Mouse (Mus musculus) left cerebral cortex, adult 8-10 months (tissue): ENCODE measurements around the gene Klk1b5. TPM values are rescaled to one million over a fixed set of nuclear protein-coding genes. Genes with fewer than 3 reads are reported as not detected.

ENCODE experiments used
- DNase-seq, 2 experiments: peaks; one replicate each; pipeline ENCODE4 v3.0.0; 2022; ENCODE audit warnings: low spot score in 2 of 2
- total RNA-seq, 4 experiments: library from RNA; stranded (reverse); gene quantifications; 2 replicates each; pipeline ENCODE4 v1.2.4; 2022

Klk1b5 gene
- total RNA-seq, 4 experiments from 2014 or later = not detected

- DNase-seq = no peak
Measured at GRCm38 (mm10) chr7:44253023-44253616, 37.4 kb downstream of the Klk1b5 start.

GRCm38 (mm10) chr7:44254930-44255329 lies 39.2 kb downstream of the Klk1b5 start:
- no peak for DNase-seq

GRCm38 (mm10) chr7:44257278-44257677 lies 41.5 kb downstream of the Klk1b5 start, which contains the start of gene Acp4:
Gene Acp4, minus strand, starts transcription at chr7:44257378.
- DNase-seq = no peak

GRCm38 (mm10) chr7:44260410-44260809 lies 44.7 kb downstream of the Klk1b5 start:
- DNase-seq = no peak

- no peak for DNase-seq
Measured at GRCm38 (mm10) chr7:44261147-44261546, 45.4 kb downstream of the Klk1b5 start, which contains the start of gene Gm15517. Gene Gm15517, plus strand, starts transcription at chr7:44261447.

- peak; percentile 84 to 99 for DNase-seq
Measured at GRCm38 (mm10) chr7:44262791-44263643, 47.3 kb downstream of the Klk1b5 start.

- DNase-seq = no peak
Measured at GRCm38 (mm10) chr7:44268117-44268516, 52.4 kb downstream of the Klk1b5 start.

GRCm38 (mm10) chr7:44269397-44269796 lies 53.7 kb downstream of the Klk1b5 start:
- DNase-seq = no peak

Other genes with a start within 250 kb of the Klk1b5 start
- gene Klk1b1, start 249.2 kb upstream of the Klk1b5 start, total RNA-seq = not detected
- gene Klk1b9, start 239.9 kb upstream of the Klk1b5 start, total RNA-seq = not detected
- gene Klk1b11, start 220.1 kb upstream of the Klk1b5 start, total RNA-seq = not detected
- not detected for gene Klk1b26, start 203.8 kb upstream of the Klk1b5 start, total RNA-seq
- not detected for gene Klk1b27, start 163.7 kb upstream of the Klk1b5 start, total RNA-seq
- gene Klk1b21, start 113.6 kb upstream of the Klk1b5 start, total RNA-seq = not detected
- not detected for gene Klk1b22, start 103.3 kb upstream of the Klk1b5 start, total RNA-seq
- not detected for gene Klk1b16, start 79.2 kb upstream of the Klk1b5 start, total RNA-seq
- gene Klk1b24, start 27.7 kb upstream of the Klk1b5 start, total RNA-seq = not detected
- gene Klk1b3, start 17.8 kb upstream of the Klk1b5 start, total RNA-seq = not detected
- gene Klk1b4, start 8.5 kb upstream of the Klk1b5 start, total RNA-seq = not detected
- not detected for gene Klk1, start 9.4 kb downstream of the Klk1b5 start, total RNA-seq
- not detected for gene Gm36864, start 20.2 kb downstream of the Klk1b5 start, total RNA-seq
- 1 to 10 TPM in 3 of 4 experiments, under 1 TPM in 1; 0.87 to 1.8 (median 1.4) TPM for gene 1700028J19Rik, start 30.8 kb downstream of the Klk1b5 start, total RNA-seq
- gene 2410002F23Rik, start 30.8 kb downstream of the Klk1b5 start, total RNA-seq = 10 to 100 TPM; 81.6 to 96.2 (median 87.1) TPM
- gene Acp4, start 41.4 kb downstream of the Klk1b5 start, total RNA-seq = under 1 TPM in 1 of 4 experiments, not detected in 3; 0.21 TPM
- gene Gm15517, start 45.5 kb downstream of the Klk1b5 start, total RNA-seq = not detected
- gene Clec11a, start 91.0 kb downstream of the Klk1b5 start, total RNA-seq = 1 to 10 TPM; 2.6 to 3.7 (median 3.1) TPM
- gene Shank1, start 94.3 kb downstream of the Klk1b5 start, total RNA-seq = 100 to 1,000 TPM; 509 to 568 (median 540) TPM
- 10 to 100 TPM; 64.0 to 74.2 (median 69.8) TPM for gene Syt3, start 168.2 kb downstream of the Klk1b5 start, total RNA-seq
- 1 to 10 TPM; 1.5 to 2.8 (median 2.2) TPM for gene 1700008O03Rik, start 169.9 kb downstream of the Klk1b5 start, total RNA-seq
- gene Lrrc4b, start 213.1 kb downstream of the Klk1b5 start, total RNA-seq = 100 to 1,000 TPM; 272 to 301 (median 284) TPM
- 1 to 10 TPM; 5.2 to 9.7 (median 6.4) TPM for gene Aspdh, start 249.4 kb downstream of the Klk1b5 start, total RNA-seq